Mouse (Mus musculus) heart, postnatal 0 days (tissue): ENCODE results near the gene Btbd11.

Experiments
- CTCF ChIP-seq: IDR thresholded peaks from 2 replicates; pipeline ENCODE4 v1.5.1; 2016; ENCODE audit warnings: antibody characterized with exemption, control low read depth, low read depth
- EP300 ChIP-seq: IDR thresholded peaks from 2 replicates; pipeline ENCODE4 v1.6.1; 2016; ENCODE audit warnings: antibody characterized with exemption, low read depth

GRCm38 (mm10) chr10:85501966-85502566, 115.5 kb downstream of the Btbd11 start:
- TF ChIP-seq CTCF, result no peak
- TF ChIP-seq EP300, result no peak
